Comparison of ENCODE assay signal across 9 mouse cellular contexts in genomic region chr3:126011269-126011668, GRCm38 (mm10).
DNase-seq lines count a peak whose midpoint lies in the region; ATAC-seq lines count a peak whose summit lies in the region.
"Had no signal": no experiment of that assay in that cellular context is flagged by ENCODE, and none has a peak within 500 bp of the region (broad histone marks: within the 10 kb centered on the region; RNA-seq: fewer than 3 reads in every experiment).

No protein-coding gene starts in this region.

- no peak overlapping the region for H3K4me2 ChIP-seq in kidney, embryonic 16.5 days (replicated peaks; ENCODE audit: low read depth, low read length)

- H3K36me3 ChIP-seq in kidney, embryonic 16.5 days (ENCODE audit: insufficient read depth, low read length) = no peaks in the 10 kb centered on the region
- H3K36me3 ChIP-seq in midbrain, embryonic 10.5 days = no peaks in the 10 kb centered on the region

- no peak for ATAC-seq in kidney, embryonic 16.5 days (ENCODE audit: low FRiP score, low TSS enrichment)
- no peak for ATAC-seq in erythroblast, adult 5-6 weeks (replicated peaks; ENCODE audit: low FRiP score, poor library complexity, severe bottlenecking)
- ATAC-seq: inflammation-experienced regulatory T-cells, adult 6 months had no signal

- H3K4me1 ChIP-seq in kidney, embryonic 16.5 days (ENCODE audit: insufficient read depth, low read length) = no peaks in the 10 kb centered on the region
- no peaks in the 10 kb centered on the region for H3K4me1 ChIP-seq in midbrain, embryonic 10.5 days

- no peak overlapping the region for H3K4me3 ChIP-seq in kidney, embryonic 16.5 days (ENCODE audit: low read length)
- H3K4me3 ChIP-seq in midbrain, embryonic 10.5 days = no peak overlapping the region

- peak; percentile 3 to 9 for DNase-seq in cerebellum, adult 18-20 months
- no peak for DNase-seq in cerebellum, adult 11 months
- DNase-seq in kidney, adult 9 months = peak; percentile 22
- peak; percentile 33 for DNase-seq in 416B (ENCODE audit: low read depth)
- peak; percentile 52 for DNase-seq in embryo, embryonic 11 days
- no peak for DNase-seq in midbrain, embryonic 10.5 days (ENCODE audit: low spot score)

- no peaks in the 10 kb centered on the region for H3K27me3 ChIP-seq in kidney, embryonic 16.5 days (ENCODE audit: insufficient read depth, low read length)
- no peaks in the 10 kb centered on the region for H3K27me3 ChIP-seq in midbrain, embryonic 10.5 days (ENCODE audit: low read depth, poor library complexity, severe bottlenecking)

- no peak overlapping the region for H3K27ac ChIP-seq in kidney, embryonic 16.5 days (ENCODE audit: low read length)
- no peak overlapping the region for H3K27ac ChIP-seq in midbrain, embryonic 10.5 days (replicated peaks)

- H3K9me3 ChIP-seq in kidney, embryonic 16.5 days (ENCODE audit: low read length) = no peaks in the 10 kb centered on the region
- no peaks in the 10 kb centered on the region for H3K9me3 ChIP-seq in midbrain, embryonic 10.5 days (replicated peaks)

- no peak overlapping the region for H3K9ac ChIP-seq in kidney, embryonic 16.5 days (replicated peaks; ENCODE audit: low read length)

Comparison
In these comparisons a context has a peak if more than half of its experiments do, and no peak if none do; other contexts are left out.
1. DNase-seq: peak in cerebellum, adult 18-20 months (2 of 2), kidney, adult 9 months (single experiment), 416B (single experiment) and embryo, embryonic 11 days (single experiment); none in cerebellum, adult 11 months (single experiment) and midbrain, embryonic 10.5 days (single experiment).